Mouse (Mus musculus): ENCODE data around the gene Zkscan3.

Zkscan3 gene

DNA sequence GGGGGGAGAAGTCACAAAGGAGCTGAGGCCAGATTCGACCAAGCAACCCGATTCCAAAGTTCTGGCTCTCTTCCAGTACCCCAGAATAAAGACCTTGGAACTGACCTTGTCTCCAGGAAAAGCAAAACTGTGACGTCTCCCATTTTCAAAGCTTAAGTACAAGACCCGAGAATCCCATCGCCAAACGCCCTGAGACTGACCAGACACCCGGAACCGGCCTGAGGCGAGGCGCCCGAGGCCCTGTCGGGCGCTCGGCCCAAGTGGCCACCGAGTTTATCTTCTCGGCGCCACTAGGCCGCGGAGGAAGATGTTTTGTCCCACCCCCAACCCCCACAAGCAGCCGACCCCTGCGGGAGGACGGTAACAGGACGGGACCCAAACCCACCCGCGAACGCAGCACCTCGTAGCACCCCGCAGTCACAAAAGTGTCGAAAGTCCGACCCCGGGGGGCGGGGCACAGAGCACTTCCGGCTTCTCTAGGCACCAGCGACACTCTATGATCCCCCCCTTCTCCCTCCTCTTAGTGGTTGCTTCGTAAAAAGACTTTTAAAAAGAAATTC lies at the start of gene Zkscan3:
TSS of gene Zkscan3 (minus strand) at position 469 of the 560 bp plus-strand sequence.
- Histone ChIP-seq H3K36me3 (ENCODE audit: control insufficient read depth, insufficient read depth, low read length, poor library complexity, severe bottlenecking) (no peaks in the 10 kb centered on the region), H3K27me3 (ENCODE audit: control insufficient read depth, insufficient read depth, low read length, poor library complexity, severe bottlenecking) (no peaks in the 10 kb centered on the region)
- peak; percentile 91 for DNase-seq (ENCODE audit: low read depth, low spot score)

DNA sequence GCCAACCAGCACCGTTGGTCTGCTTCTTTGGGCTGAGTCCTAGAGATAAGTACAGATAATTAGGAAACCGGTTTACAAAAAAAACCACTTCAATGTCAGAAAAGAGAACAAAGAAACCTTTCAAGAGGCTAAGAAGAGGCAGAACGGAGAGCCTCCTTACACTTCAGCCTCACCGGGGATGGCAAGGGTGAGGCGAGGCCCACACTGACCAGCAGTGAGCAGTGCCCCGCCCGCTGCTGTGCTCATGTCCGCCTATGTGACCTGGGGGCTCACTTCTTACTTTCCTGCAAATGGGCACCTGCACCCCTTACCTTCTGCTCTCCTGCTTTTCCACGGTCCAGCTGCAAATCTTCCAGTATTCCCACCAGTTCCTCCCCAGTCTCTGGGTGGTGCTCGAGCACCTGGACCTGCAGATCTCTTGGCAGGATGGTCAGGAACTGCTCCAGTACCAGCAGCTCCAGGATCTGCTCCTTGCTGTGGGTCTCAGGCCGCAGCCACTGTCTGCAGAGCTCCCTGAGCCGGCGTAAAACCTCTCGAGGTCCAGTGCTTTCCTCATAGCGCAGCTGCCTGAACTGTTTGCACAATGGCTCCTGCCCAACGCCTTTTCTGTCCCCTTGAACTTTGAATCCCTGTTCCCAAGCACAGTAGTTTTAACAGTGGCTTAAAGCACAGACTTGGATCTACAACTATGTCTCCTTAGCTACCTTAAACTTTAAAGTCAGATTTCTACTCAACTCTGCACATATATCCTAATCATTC lies 45.5 kb upstream of the Zkscan3 start:
- DNase-seq (ENCODE audit: low read depth, low spot score) = no peak
- no peaks in the 10 kb centered on the region for H3K27me3 ChIP-seq (ENCODE audit: control insufficient read depth, insufficient read depth, low read length, poor library complexity, severe bottlenecking)

DNA sequence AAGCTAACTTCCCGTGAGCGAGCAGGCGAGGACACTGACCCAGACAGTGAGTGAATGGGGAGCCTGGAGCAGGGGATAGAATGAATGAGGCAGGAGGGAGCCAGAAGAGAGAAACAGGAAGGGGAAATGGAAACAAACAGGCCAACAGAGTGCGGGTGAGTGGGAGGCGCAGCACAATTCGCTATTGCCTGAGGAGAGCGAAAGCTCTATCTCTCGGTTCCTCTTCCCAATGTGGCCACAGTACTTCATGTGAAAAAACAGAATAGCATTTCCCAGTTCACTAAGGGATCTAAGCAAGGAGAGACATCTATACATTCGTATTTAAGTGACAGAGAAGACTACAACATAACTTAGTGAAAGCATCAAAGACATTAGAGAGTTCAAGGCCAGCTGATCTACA lies 44.2 kb upstream of the Zkscan3 start:
- DNase-seq (ENCODE audit: low read depth, low spot score) = peak; percentile 19
- H3K27me3 ChIP-seq (ENCODE audit: control insufficient read depth, insufficient read depth, low read length, poor library complexity, severe bottlenecking) = no peaks in the 10 kb centered on the region
- H3K36me3 ChIP-seq (ENCODE audit: control insufficient read depth, insufficient read depth, low read length, poor library complexity, severe bottlenecking) = peaks cover 14% of the 10 kb centered on the region

More for the DNA sequence above, 45.5 kb upstream of the Zkscan3 start:
- H3K36me3 ChIP-seq (ENCODE audit: control insufficient read depth, insufficient read depth, low read length, poor library complexity, severe bottlenecking) = peaks cover 14% of the 10 kb centered on the region

GRCm38 (mm10) chr13:21441207-21441572 lies 38.6 kb upstream of the Zkscan3 start:
- H3K27me3 ChIP-seq (ENCODE audit: control insufficient read depth, insufficient read depth, low read length, poor library complexity, severe bottlenecking) = no peaks in the 10 kb centered on the region
- DNase-seq (ENCODE audit: low read depth, low spot score) = no peak
- H3K36me3 ChIP-seq (ENCODE audit: control insufficient read depth, insufficient read depth, low read length, poor library complexity, severe bottlenecking) = peaks cover 1% of the 10 kb centered on the region; the same call in 1 of the 2 replicates

DNA sequence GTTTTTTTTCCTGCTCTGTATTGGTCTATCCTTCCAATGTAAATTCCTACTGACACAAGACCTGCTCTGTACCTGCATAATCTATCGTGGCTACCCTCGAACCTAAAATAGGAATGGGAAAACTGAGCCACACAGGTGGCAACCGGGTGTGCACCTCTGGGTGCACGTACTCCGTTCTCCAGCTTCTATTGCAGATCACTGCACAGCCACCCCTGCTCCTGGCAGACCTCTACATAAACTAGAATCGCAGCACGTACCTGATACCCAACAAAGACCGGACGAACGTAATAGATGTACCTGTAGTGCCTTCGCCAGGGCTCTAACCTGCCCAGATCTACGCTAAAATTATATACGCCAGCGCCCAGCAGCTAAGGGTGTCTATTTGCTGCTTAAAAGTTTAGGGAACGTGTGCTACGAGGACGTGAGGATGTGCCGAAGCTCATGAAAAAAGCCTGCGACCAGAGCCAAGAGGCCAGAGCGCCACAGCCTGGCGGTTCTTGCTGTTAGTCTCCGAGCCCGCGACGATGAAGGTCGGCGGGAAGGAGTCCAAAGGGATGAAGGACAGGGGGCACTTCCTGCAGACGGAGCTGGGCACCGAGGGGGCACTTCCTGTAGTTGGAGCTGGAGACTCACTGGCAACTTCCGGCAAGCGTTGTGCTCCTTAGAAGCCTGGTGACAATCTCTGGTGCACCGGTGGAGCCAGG lies 38.1 kb upstream of the Zkscan3 start, which contains the start of gene Pgbd1:
TSS of gene Pgbd1 (minus strand) at position 556 of the 704 bp plus-strand sequence.
- Histone ChIP-seq H3K36me3 (ENCODE audit: control insufficient read depth, insufficient read depth, low read length, poor library complexity, severe bottlenecking) (peaks cover 1% of the 10 kb centered on the region; the same call in 1 of the 2 replicates), H3K27me3 (ENCODE audit: control insufficient read depth, insufficient read depth, low read length, poor library complexity, severe bottlenecking) (no peaks in the 10 kb centered on the region)
- DNase-seq (ENCODE audit: low read depth, low spot score) = peak; percentile 34

DNA sequence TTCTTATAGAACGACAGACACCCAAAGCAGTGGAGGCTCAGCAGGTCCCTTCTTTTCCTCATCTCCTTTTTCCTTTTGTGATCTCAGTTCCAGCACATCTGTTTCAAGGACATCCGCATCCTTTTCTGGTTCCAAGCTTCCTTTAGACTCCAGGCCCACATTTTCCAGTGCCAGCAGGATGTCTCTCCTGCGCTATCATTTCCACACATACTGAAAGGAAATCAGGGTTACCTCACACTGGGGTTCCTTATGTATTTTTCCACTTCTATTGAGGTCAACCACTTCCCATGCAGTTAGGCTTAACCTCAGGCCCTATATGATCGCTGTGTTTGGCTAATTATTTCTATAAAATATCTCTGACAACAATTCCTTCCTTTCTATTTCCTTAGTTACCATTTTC lies 32.9 kb upstream of the Zkscan3 start:
- DNase-seq (ENCODE audit: low read depth, low spot score) = no peak
- H3K36me3 ChIP-seq (ENCODE audit: control insufficient read depth, insufficient read depth, low read length, poor library complexity, severe bottlenecking) = no peaks in the 10 kb centered on the region
- no peaks in the 10 kb centered on the region for H3K27me3 ChIP-seq (ENCODE audit: control insufficient read depth, insufficient read depth, low read length, poor library complexity, severe bottlenecking)

DNA sequence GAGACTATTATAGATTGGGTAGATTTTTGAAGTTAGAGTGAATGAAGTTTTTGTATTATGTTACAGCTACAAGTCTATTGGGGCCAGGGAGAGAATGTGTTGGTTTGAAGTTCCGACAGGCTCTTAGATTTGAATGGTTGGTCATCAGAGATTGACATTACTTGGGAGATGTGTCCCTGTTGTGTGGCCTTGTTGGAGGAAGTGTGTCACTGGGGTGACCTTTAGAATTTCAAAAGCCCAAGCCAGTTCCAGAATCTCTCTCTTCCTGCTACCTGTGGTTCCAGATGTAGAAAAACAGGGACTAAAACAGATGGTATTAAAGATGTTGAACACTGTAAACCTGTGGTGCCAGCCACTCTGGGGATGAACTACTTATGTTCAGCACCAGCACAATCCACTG lies 25.1 kb upstream of the Zkscan3 start:
- no peak for DNase-seq (ENCODE audit: low read depth, low spot score)
- Histone ChIP-seq H3K27me3 (ENCODE audit: control insufficient read depth, insufficient read depth, low read length, poor library complexity, severe bottlenecking) (no peaks in the 10 kb centered on the region), H3K36me3 (ENCODE audit: control insufficient read depth, insufficient read depth, low read length, poor library complexity, severe bottlenecking) (no peaks in the 10 kb centered on the region)

GRCm38 (mm10) chr13:21423301-21423700 lies 20.7 kb upstream of the Zkscan3 start:
- DNase-seq (ENCODE audit: low read depth, low spot score) = no peak
- Histone ChIP-seq H3K36me3 (ENCODE audit: control insufficient read depth, insufficient read depth, low read length, poor library complexity, severe bottlenecking) (no peaks in the 10 kb centered on the region), H3K27me3 (ENCODE audit: control insufficient read depth, insufficient read depth, low read length, poor library complexity, severe bottlenecking) (no peaks in the 10 kb centered on the region)

GRCm38 (mm10) chr13:21418865-21419264 lies 16.3 kb upstream of the Zkscan3 start:
- no peaks in the 10 kb centered on the region for H3K27me3 ChIP-seq (ENCODE audit: control insufficient read depth, insufficient read depth, low read length, poor library complexity, severe bottlenecking)
- no peaks in the 10 kb centered on the region for H3K36me3 ChIP-seq (ENCODE audit: control insufficient read depth, insufficient read depth, low read length, poor library complexity, severe bottlenecking)

GRCm38 (mm10) chr13:21417298-21418010 lies 14.9 kb upstream of the Zkscan3 start:
- no peaks in the 10 kb centered on the region for H3K27me3 ChIP-seq (ENCODE audit: control insufficient read depth, insufficient read depth, low read length, poor library complexity, severe bottlenecking)

More at GRCm38 (mm10) chr13:21418865-21419264, 16.3 kb upstream of the Zkscan3 start:
- no peak for DNase-seq (ENCODE audit: low read depth, low spot score)

DNA sequence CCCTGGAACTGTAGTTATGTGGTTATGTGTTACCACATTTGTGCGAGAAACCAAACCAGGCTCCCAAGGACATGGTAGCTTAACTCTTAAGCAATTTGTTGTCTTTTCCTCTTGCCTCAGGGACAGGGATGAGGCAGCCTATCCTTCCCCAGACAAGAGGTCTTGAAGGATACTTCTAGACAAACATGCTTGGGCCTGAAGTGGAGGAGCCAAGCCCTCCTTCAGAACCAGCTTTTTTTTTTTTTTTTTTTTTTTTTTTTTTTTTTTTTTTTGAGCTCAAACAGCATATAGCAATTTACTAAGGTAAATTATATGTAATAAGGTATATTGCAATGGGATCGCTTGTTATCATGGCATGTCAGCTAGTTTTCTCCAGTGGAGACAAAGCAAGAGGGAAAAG lies 13.2 kb upstream of the Zkscan3 start:
- no peaks in the 10 kb centered on the region; the same call in 1 of the 2 replicates for H3K27me3 ChIP-seq (ENCODE audit: control insufficient read depth, insufficient read depth, low read length, poor library complexity, severe bottlenecking)
- no peaks in the 10 kb centered on the region for H3K36me3 ChIP-seq (ENCODE audit: control insufficient read depth, insufficient read depth, low read length, poor library complexity, severe bottlenecking)
- DNase-seq (ENCODE audit: low read depth, low spot score) = no peak

More at GRCm38 (mm10) chr13:21417298-21418010, 14.9 kb upstream of the Zkscan3 start:
- H3K36me3 ChIP-seq (ENCODE audit: control insufficient read depth, insufficient read depth, low read length, poor library complexity, severe bottlenecking) = no peaks in the 10 kb centered on the region
- DNase-seq (ENCODE audit: low read depth, low spot score) = no peak

DNA sequence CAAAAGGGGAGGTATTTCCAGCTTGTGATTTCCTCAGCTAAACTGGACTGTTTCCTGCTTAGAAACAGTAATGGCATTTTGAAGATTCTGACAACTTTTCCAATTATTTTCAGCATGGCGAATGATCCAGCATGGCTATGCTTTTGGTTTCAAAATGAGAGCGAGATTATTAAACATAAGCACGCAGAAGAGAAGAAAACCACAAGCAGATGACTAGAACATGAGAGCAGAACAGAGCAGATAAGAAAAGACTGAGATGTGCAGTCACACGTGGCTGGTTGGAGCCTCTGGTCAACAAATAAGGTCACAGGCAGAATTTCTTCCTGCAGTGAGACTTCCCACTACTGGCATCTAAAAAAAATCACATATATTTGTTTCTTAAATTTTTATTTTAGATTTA lies 12.7 kb upstream of the Zkscan3 start:
- H3K36me3 ChIP-seq (ENCODE audit: control insufficient read depth, insufficient read depth, low read length, poor library complexity, severe bottlenecking) = no peaks in the 10 kb centered on the region
- no peak for DNase-seq (ENCODE audit: low read depth, low spot score)
- H3K27me3 ChIP-seq (ENCODE audit: control insufficient read depth, insufficient read depth, low read length, poor library complexity, severe bottlenecking) = no peaks in the 10 kb centered on the region; the same call in 1 of the 2 replicates

DNA sequence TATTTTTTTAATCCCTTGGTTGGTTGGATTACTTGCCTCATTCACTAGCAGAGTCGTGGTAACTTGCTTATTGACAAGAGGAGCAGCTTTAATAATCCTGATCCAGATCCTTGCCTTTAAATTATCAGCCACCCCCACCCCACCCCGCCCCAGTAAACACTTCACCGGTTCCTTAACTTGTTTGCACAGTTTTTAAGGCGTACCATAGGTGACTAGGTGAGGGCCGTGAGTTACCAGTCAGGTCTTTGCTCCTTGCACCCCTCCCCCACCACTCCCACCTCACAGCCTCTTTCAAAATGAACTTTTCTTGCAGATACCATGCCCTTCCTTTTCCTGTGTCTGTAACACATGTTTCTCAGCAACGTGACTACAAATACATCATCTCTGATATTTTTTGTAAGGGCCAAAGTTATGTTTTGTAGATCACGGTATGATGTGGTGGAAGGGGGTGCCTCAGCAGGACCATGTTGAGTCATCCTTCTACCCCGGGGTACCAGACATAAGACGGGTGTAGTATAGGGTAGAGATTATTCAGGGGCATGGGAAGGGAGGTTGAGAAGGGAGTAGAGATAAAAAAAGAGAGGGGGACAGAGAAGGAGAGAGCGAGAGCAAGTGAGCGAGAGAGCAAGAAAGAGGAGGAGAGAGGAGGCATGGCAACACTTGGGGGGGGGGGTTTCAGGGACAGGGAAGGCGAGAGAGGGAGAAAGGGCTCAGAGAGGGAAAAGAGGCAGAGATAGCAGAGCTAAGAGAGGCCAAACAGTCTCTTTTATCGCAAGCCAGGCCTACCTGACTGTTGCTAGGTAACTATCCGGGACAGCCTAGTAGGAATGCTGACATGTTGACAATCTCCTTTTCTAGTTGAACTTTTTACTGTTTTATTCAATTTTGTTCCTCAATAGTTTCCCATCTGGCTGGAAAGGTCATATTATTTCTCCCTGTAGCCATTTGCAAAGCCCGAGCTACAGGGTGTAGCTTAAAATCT lies 12.0 kb upstream of the Zkscan3 start:
- Histone ChIP-seq H3K27me3 (ENCODE audit: control insufficient read depth, insufficient read depth, low read length, poor library complexity, severe bottlenecking) (no peaks in the 10 kb centered on the region; the same call in 1 of the 2 replicates), H3K36me3 (ENCODE audit: control insufficient read depth, insufficient read depth, low read length, poor library complexity, severe bottlenecking) (no peaks in the 10 kb centered on the region)
- no peak for DNase-seq (ENCODE audit: low read depth, low spot score)

Data from splenic B cell, adult 2 months (primary cell).